Mouse (Mus musculus): Measurements from ENCODE around the gene Wdr74.
"Not testable (repeated sequence)": the region's sequence is repeated elsewhere in the genome, so short reads cannot be mapped to it uniquely, and the experiment has no call there.

The Wdr74 gene

DNA sequence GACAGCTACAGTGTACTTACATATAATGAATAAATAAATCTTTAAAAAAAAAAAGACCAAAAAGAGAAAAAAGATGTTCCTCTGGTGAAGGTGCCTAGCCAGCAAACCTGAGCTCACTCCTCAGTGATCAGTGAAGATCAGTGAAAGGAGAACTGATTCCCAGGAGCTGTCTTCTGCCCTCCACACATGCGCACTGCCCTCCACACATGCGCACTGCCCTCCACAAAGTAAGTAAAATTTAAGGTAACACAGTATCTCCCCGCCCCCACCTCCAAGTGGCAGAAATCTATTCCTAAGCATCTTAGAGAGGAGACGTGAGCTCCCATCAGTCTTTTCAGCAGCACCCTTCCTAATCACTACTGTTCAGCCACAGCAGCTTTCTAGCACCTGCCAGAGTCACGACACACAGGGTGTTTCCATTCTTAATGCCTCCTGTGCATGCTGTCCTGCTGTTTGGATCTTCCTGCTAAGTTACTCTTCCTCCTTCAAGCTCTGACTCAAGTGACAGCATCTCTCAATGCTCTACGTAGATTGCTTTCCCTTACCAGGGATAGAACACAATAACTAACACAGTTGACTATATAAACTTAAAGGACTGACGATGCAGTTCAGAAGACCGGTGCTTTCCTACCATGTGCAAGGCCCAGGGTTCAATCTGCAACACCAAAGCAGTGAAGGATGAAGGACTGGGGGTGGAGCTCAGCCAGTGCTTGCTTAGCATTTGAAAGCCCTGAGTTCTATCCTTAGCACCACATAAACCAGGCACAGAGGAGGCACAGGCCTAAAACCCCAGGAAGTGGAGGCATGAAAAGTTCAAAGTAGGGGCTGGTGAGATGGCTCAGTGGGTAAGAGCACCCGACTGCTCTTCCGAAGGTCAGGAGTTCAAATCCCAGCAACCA lies 19.5 kb upstream of the Wdr74 start:
- DNase-seq (ENCODE audit: low spot score) = no peak

DNA sequence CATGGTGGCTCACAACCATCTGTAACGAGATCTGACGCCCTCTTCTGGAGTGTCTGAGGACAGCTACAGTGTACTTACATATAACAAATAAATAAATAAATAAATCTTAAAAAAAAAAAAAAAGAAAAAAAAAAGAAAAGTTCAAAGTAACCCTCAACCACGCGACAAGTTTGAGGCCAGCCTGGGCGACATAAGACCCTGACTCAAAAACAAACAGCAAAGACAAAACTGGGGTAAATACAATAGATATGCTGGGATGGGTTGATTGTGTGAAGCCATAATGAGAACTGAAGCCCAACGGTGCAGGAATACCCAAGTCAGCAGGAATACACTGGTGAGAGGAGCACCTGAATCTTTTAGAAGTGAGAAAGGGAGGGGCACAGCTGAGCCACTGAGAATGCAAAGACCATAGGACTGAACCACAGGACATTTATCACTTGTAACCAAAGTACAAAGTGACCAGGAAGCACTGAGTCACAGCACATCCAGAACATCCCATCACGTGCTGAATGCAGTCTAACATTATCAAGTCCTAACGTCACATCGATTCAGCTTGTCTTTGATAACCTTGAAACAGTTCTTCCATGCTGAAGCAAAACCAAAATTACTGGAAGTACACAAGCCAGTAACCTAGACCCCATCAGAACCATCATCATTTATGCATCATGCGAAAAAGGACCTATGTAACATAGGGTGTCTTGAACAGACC lies 18.7 kb upstream of the Wdr74 start:
- DNase-seq (ENCODE audit: low spot score) = no peak

DNA sequence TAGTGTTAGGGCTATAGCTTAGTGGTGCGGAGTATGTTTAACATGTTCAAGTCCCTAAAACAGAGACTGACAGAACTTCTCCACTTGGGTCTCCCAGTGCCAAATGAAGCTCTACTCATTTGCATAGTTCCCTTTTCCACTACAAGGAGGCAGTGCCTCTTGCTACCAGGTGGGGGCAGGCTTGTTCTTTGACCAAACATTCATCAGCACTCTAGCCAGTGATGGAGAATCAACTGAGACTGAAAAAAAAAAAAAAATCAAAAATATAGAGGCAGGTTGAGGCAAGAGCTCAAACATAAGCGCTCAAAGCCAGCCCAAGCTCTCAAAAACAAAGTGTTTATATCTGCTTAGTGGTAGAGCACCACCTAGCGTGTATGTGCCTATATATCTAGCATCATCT lies 17.3 kb upstream of the Wdr74 start:
- DNase-seq (ENCODE audit: low spot score) = no peak

DNA sequence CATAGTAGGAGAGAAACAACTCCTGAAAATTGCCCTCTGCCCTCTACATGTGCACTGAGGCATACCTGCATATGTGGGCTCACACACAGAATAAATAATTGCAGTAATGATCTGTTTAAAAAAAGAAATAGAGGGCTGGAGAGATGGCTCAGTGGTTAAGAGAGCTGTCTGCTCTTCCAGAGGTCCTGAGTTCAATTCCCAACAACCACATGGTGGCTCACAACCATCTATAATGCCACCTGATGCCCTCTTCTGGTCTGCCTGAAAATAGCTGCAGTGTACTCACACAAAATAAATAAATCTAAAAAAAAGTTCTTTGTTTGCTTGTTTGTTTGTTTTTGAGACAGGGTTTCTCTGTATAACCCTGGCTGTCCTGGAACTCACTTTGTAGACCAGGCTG lies 16.6 kb upstream of the Wdr74 start:
- not testable (repeated sequence) for DNase-seq (ENCODE audit: low spot score)

DNA sequence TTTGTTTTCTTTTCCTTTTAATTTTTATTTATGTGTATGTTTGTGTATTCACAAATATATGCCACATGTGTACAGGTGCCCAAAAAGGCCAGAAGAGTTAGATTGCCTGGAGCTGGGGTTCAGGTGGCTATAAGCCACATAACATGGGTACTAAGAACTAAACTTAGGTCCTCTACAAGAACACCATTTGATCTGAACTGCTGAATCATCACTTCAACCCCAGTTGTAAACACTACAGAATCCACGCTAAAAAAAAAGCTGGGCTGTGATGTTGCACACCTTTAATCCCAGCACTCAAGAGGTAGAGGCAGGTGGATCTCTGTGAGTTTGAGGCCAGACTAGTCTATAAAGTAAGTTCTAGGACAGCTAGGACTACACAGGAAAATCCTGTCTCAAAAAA lies 14.2 kb upstream of the Wdr74 start:
- DNase-seq (ENCODE audit: low spot score) = no peak

DNA sequence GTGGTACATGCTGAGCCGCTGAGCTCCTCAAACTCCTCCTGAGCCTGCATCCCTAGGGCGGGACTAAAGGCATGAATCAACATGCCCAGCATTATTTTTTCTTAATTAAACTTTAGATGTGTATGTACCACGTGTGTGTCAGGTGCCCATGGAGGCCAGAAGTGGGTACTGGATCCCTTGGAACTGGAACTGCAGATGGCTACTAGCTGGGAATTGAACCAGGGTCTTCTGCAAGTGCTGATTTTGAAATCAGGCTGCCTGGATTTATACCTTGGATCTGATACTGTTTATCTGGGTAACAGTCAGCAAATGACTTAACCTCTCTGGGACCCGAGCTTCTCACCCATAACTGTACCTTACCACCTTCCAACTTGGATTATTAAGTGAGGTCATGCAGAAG lies 13.6 kb upstream of the Wdr74 start:
- no peak for DNase-seq (ENCODE audit: low spot score)

DNA sequence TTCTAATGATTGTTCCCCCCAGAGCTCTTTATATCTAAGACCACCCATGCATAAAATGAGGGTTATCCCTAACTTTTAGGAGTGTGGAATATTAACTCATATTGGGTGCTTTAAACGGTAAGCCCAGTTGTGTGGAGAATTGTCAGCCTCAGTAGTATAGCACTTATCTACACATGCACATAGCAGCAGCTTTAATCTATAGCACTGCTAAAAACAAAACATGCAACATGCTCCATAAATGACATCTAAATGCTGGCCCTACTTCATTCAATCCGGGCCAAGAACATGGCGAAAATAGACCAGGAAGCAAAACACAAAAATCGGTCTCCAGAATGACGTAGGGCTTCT lies 13.1 kb upstream of the Wdr74 start:
- no peak for DNase-seq (ENCODE audit: low spot score)

DNA sequence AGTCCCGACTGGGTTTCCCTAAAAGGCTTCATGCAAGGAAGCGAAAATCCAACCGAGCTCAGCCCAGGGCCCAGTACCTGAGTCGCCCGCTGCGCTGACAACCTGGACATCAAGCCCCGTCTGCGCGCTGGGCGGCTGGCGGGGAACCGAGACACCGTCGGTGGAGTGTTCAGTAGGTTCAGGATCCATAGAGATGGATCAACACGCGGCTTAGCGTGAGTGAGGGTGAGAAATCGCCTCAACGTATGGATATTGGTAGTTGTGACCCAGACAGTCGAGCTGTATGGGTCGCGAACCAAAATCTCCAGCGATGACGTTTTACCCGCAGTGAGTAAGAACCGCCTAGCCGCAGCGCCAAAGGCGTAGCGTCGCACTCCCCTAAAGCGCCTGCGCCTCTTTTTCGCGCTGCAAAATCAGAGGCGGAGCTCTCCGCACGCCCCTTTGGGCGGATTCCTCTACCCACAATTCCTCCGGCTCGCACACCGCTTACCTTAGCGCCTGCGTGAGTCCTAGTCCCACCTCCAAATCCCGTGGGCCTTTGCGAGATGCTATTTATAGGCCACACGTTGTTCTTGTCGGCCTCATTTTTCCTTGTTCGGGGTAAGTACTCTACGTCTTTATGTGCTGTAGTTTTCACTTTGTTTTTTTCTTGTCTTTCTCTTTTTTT lies 12.6 kb upstream of the Wdr74 start, which contains the start of gene Slc3a2:
Gene Slc3a2, minus strand, starts transcription at position 463 of the 667 bp plus-strand sequence.
- peak; percentile 84 for DNase-seq (ENCODE audit: low spot score)

DNA sequence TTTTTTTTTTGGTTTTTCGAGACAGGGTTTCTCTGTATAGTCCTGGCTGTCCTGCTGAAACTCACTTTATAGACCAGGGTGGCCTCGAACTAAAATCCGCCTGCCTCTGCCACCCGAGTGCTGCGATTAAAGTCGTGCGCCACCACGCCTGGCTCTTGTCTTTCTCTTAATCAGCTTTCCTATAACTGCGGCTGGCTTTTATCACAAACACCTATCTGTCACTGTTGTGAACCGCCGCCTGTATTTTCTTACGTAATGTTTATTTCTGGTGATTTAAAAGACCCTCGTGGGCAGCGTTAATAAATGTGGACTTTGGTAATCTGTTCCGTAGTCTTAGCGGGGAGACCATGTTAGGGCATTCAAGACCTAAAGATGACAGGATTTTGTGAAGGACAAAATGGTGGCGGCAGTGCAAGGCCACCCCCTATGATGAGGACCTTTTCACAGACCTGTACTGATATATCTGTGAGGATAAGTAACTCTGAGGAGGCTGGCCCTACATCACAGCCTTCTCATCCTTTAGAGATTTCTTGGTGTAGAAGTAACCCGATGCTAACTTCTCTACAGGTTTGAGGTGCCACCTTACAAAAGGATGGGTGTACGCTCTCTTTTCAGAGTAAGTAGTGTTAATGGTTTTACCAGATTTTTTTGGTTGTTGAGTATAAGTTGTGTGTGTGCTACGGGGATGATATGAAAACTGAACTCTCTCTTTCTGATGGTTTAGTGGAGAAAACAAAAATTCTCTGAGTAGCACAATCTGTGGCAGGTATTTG lies 11.9 kb upstream of the Wdr74 start:
- DNase-seq (ENCODE audit: low spot score) = no peak

DNA sequence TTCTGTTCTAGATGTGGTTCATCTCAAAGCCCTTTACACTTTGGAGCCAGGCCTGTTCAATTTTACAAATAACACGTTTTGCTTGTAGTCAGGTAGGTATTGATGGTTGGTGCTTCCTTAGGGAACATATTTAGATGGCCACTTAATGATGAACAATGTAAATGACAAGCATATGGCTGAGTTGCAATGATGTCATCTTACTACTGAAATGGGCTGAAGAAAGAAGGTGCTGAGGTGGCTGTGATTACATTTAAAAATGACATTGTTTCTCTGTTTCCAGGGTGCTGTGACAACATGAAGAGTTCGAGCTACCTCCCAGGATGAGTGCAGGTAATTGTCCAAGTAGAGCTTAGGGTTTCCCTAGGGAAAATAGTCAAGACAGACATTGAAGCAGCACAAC lies 11.2 kb upstream of the Wdr74 start:
- DNase-seq (ENCODE audit: low spot score) = no peak

DNA sequence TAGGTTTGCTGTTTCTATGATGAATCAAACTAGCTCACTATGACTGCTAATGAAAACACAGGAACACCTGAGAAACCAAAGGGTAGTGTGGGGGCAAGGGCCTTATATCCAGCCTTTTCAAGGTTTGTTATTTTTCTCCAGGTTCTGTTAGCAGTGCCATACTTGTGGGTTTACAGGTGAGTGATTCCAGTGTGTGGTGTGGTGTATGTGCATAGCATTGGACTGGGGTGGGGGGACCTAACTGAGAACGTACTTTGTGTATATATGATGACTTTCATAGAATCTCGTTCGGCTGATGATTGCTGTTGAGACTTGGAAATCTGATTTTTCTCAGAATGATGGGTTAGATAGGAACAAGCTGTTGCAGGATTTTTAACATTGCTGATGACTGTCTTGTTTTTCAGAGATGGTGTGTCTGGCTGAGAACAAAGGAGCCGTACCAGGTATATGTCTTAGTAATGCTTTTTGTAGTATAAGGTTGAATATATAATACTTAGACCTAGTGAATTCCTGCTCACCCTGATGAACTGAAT lies 10.5 kb upstream of the Wdr74 start:
- DNase-seq (ENCODE audit: low spot score) = no peak

DNA sequence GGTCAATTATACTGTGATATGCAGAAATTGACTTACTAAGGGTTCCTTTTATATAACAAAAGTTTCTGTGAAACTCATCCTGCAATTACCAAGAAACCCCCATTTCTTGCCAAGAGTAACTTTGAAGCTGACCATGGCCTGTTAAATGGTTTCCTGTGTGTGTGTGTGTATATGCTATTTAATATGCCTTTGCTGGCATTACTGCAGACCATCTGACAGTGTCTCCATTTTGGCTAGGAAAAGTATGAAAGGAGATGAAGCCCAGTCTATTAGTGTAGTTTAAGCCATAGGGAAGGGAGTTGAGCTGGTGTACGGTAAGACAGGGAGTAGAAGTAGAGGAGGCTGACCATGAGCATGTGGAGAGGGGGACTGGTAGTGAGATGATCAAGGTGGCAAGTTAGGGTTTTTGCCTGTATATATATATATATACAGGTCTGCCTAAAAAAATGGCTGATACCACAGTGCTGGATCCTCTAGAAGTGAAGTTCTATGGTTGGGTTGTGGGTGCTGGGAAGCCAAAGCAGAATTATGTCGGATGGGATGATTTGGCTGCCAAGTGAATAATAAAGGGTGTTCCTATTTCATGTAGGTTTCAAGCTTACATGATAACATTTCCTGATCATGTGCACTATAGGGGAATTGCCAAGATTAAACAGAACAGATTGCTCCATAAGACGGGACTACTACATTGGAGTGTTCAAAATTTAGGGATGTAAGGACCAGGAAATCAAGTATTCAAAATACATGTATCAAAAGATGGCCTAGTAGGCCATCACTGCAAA lies 8.8 kb upstream of the Wdr74 start:
- DNase-seq (ENCODE audit: low spot score) = no peak

DNA sequence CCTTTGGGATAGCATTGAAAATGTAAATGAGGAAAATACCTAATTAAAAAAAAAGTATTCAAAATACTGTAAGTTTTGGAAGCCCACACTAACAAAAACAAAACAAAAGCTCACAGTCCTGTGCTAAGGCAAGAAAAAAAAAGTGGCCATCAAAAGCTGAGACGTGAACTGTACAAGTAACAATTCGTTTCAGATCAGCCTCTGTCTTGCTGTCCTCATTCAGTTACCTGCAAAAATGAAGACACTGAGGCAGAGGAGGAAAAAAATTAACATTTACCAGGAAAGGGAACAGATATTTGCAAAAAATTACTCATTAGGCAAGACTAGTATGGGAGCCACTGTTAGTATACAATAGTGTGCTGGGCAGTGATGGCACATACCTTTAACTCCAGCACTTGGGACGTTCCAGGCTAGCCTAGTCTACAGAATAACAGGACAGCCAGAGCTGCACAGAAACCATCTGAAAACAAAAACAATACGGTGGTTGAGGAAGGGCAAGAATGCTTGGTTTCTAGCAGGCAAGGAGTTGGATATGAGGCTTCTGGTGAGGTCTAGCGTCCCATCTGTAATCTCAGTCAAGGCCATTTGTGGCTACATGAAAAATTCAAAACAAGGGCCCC lies 8.0 kb upstream of the Wdr74 start:
- no peak for DNase-seq (ENCODE audit: low spot score)

DNA sequence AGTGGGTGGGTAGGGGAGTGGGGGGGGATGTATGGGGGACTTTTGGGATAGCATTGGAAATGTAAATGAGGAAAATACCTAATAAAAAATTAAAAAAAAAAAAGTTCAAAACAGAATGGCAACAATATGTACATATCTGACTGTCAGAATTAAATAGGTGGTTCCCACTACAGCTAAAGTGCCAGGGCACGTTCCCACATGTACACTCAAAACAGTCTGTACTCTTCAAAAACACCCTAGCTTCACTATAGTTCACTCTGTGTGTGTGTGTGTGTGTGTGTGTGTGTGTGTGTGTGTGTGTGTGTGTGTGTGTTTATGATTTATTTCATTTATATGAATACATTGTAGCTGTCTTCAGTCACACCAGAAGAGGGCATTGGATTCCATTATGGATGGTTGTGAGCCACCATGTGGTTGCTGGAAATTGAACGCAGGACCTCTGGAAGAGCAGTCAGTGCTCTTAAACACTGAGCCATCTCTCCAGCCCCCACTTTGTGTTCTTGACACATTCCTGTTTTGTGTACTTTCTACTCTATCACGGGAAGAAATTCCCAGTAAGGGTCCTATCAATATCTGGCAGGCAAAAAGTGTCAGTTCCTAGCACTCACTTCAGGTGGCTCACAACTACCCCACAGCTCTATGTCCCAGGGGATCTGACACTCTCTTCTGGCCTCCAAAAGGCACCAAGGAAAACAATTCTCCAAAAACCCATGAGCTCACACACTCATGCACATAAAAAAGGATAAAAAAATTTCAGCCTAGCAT lies 7.1 kb upstream of the Wdr74 start:
- not testable (repeated sequence) for DNase-seq (ENCODE audit: low spot score)

DNA sequence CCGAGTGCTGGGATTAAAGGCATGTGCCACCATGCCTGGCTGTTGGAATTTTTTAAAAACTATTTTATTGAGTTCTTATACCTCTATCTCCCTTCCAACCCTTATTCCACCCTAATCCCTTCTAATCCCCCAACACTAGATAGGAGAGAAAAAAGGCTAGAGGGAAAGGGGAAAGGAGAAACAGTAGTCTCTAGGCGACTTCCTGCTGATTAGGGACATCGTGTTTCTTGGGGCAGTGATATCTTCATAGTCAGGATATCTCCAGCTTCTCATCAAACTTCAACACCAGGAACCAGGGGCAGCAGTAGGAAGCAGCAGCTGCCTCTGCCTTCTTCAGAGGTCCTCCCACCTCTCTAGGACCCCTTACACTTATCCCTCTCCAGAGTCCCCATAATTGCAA lies 1.3 kb upstream of the Wdr74 start:
- no peak for DNase-seq (ENCODE audit: low spot score)

DNA sequence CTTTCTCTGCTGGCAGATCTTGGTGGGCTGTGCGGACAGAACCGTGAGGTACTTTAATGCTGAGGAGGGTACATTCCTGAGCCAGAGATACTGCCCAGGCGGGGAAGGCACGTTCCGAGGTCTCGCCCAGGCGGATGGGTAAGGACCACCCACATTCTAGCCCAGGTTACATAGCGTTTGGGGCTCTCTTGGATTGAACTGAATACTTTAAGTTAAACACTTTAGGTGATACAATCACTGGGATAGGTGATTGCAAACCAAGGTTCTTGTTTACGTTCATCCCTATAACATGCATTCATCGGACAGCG lies 487 bp downstream of the Wdr74 start:
- no peak for DNase-seq (ENCODE audit: low spot score)

DNA sequence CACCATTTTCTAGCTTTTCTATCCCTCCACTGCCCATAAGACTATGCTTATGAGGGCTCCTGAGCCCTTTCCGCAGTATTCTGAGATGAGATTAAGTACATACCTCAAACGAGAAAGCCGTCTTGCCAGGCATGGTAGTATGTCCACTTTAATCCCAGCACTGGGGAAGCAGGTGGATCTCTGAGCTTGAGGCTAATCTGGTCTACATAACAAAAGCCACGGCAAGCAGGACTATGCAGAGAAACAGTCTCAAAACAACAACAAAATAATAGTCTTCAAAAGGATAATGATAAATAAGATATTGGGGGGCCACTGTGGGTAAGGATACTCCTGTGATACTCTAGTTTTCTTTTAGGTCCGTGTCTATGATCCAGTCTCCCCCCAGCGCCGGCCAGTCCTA lies 3.3 kb downstream of the Wdr74 start:
- no peak for DNase-seq (ENCODE audit: low spot score)

DNA sequence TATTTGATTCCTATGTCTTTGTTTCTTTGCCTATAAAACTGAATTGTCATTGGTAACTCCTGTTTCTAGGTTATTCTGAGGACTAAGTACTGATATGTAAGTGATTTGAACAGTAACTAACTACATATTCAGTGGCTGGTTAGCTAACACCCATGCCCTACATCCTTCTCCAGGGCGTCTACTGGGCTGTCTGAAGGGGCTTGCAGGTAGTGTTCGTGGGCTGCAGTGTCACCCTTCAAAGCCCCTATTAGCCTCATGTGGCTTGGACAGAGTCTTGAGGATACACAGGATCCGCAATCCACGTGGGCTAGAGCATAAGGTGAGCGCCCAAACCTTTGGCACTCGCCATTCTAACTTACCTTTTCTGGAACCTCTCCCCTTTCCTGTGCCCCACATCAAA lies 4.0 kb downstream of the Wdr74 start:
- no peak for DNase-seq (ENCODE audit: low spot score)

DNA sequence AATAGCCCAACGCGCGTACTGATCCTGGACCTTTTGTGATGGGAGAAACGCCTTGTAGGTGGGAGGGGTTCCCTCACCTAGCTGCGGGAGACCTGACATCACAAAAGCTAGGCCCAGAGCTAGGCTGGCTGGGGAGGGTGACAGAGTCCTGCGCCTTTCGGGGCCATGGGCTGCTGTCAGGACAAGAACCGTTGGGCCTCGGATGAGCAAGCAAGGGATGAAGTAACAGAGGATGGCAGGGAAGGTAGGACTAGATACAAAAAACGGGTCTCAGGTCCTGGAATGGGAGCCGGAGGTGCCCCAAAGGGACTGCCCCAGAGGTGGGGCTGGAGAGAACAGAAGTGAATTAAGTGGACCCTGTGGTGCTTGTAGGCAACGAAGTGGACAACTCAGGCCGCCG lies 5.0 kb downstream of the Wdr74 start, which contains the start of gene 1700092M07Rik:
Gene 1700092M07Rik, plus strand, starts transcription at position 116 of the 400 bp plus-strand sequence.
- no peak for DNase-seq (ENCODE audit: low spot score)
